Mouse (Mus musculus): ENCODE results near the gene Fermt3. TPM values are rescaled to one million over a fixed set of nuclear protein-coding genes. Genes with fewer than 3 reads are reported as not detected.

The Fermt3 gene
- total and polyA plus RNA-seq, 2 experiments from 2014 or later = 5.1 to 11.1 TPM

GRCm38 (mm10) chr19:6977759-6978638, 41.3 kb downstream of the Fermt3 start:
- peak overlapping the region; percentile 28; the same call in 1 of the 2 replicates for H3K27ac ChIP-seq (ENCODE audit: low read depth)

GRCm38 (mm10) chr19:6975537-6976521, 43.4 kb downstream of the Fermt3 start, which contains the start of gene Plcb3:
Gene Plcb3 (minus strand): TSS chr19:6976470.
- 0% methylated on average over 16 of the region's 16 CpGs for WGBS
- ATAC-seq (ENCODE audit: insufficient read depth, low read depth) (no peak), DNase-seq (ENCODE audit: low spot score) (peak; percentile 76)
- H3K27me3 ChIP-seq (ENCODE audit: control insufficient read depth, insufficient read depth, low read length) = no peaks in the 10 kb centered on the region
- TF ChIP-seq EP300 (IDR thresholded peaks at IDR 0.05; ENCODE audit: low read depth) = no peak
- peak; percentile 38 for TF ChIP-seq CTCF (IDR thresholded peaks at IDR 0.05; ENCODE audit: low read depth)
- peak within 1 kb of the TSS; percentile 81 for H3K9ac ChIP-seq (replicated peaks; ENCODE audit: low read depth, low read length)
- H3K36me3 ChIP-seq (replicated peaks; ENCODE audit: control insufficient read depth, insufficient read depth, low read length) = peaks cover 15% of the 10 kb centered on the region
- peak within 1 kb of the TSS; percentile 77 for H3K4me3 ChIP-seq (ENCODE audit: low read depth, low read length)
- peak within 1 kb of the TSS; percentile 98 for H3K4me2 ChIP-seq (ENCODE audit: low read depth, low read length)
- H3K9me3 ChIP-seq (replicated peaks; ENCODE audit: control insufficient read depth, low read length) = no peaks in the 10 kb centered on the region
- H3K4me1 ChIP-seq (ENCODE audit: control insufficient read depth, insufficient read depth) = peaks cover 23% of the 10 kb centered on the region
- H3K27ac ChIP-seq (ENCODE audit: low read depth) = peak within 1 kb of the TSS; percentile 86

More at GRCm38 (mm10) chr19:6977759-6978638, 41.3 kb downstream of the Fermt3 start:
- no peaks in the 10 kb centered on the region for H3K9me3 ChIP-seq (replicated peaks; ENCODE audit: control insufficient read depth, low read length)
- no peak for TF ChIP-seq EP300 (IDR thresholded peaks at IDR 0.05; ENCODE audit: low read depth)
- no peaks in the 10 kb centered on the region for H3K27me3 ChIP-seq (ENCODE audit: control insufficient read depth, insufficient read depth, low read length)
- H3K9ac ChIP-seq (replicated peaks; ENCODE audit: low read depth, low read length) = 0 out of 2 replicates have a peak overlapping the region, but pooled peaks have one; percentile 61
- H3K4me3 ChIP-seq (ENCODE audit: low read depth, low read length) = no peak overlapping the region
- H3K4me1 ChIP-seq (ENCODE audit: control insufficient read depth, insufficient read depth) = peaks cover 31% of the 10 kb centered on the region
- peaks cover 23% of the 10 kb centered on the region for H3K36me3 ChIP-seq (replicated peaks; ENCODE audit: control insufficient read depth, insufficient read depth, low read length)
- peak overlapping the region; percentile 83; the same call in 1 of the 2 replicates for H3K4me2 ChIP-seq (ENCODE audit: low read depth, low read length)
- WGBS = 67% methylated on average over 13 of the region's 13 CpGs
- DNase-seq (ENCODE audit: low spot score) = no peak
- ATAC-seq (ENCODE audit: insufficient read depth, low read depth) = no peak

GRCm38 (mm10) chr19:6974211-6975205, 44.8 kb downstream of the Fermt3 start, which contains the start of gene Ppp1r14b:
Gene Ppp1r14b (plus strand): TSS chr19:6974968.
- under 1% methylated on average over 72 of the region's 84 CpGs for WGBS
- H3K27me3 ChIP-seq (ENCODE audit: control insufficient read depth, insufficient read depth, low read length) = no peaks in the 10 kb centered on the region
- TF ChIP-seq EP300 (IDR thresholded peaks at IDR 0.05; ENCODE audit: low read depth) (no peak), CTCF (IDR thresholded peaks at IDR 0.05; ENCODE audit: low read depth) (no peak)
- peak within 1 kb of the TSS; percentile 77 for H3K4me3 ChIP-seq (ENCODE audit: low read depth, low read length)
- ATAC-seq (ENCODE audit: insufficient read depth, low read depth) (peak; percentile 59), DNase-seq (ENCODE audit: low spot score) (peak; percentile 89)
- H3K9ac ChIP-seq (replicated peaks; ENCODE audit: low read depth, low read length) = peak within 1 kb of the TSS; percentile 81
- peaks cover 15% of the 10 kb centered on the region for H3K36me3 ChIP-seq (replicated peaks; ENCODE audit: control insufficient read depth, insufficient read depth, low read length)
- H3K4me1 ChIP-seq (ENCODE audit: control insufficient read depth, insufficient read depth) = peaks cover 30% of the 10 kb centered on the region
- peak within 1 kb of the TSS; percentile 86 for H3K27ac ChIP-seq (ENCODE audit: low read depth)
- peak within 1 kb of the TSS; percentile 98 for H3K4me2 ChIP-seq (ENCODE audit: low read depth, low read length)
- H3K9me3 ChIP-seq (replicated peaks; ENCODE audit: control insufficient read depth, low read length) = no peaks in the 10 kb centered on the region

- DNase-seq (ENCODE audit: low spot score) (no peak), ATAC-seq (ENCODE audit: insufficient read depth, low read depth) (no peak)
- Histone ChIP-seq H3K27ac (ENCODE audit: low read depth) (no peak overlapping the region), H3K27me3 (ENCODE audit: control insufficient read depth, insufficient read depth, low read length) (no peaks in the 10 kb centered on the region), H3K4me2 (ENCODE audit: low read depth, low read length) (peak overlapping the region; percentile 98), H3K9me3 (replicated peaks; ENCODE audit: control insufficient read depth, low read length) (no peaks in the 10 kb centered on the region), H3K4me3 (ENCODE audit: low read depth, low read length) (peak overlapping the region; percentile 77), H3K36me3 (replicated peaks; ENCODE audit: control insufficient read depth, insufficient read depth, low read length) (peaks cover 14% of the 10 kb centered on the region), H3K4me1 (ENCODE audit: control insufficient read depth, insufficient read depth) (peaks cover 23% of the 10 kb centered on the region), H3K9ac (replicated peaks; ENCODE audit: low read depth, low read length) (peak overlapping the region; percentile 81; the same call in 1 of the 2 replicates)
- TF ChIP-seq EP300 (IDR thresholded peaks at IDR 0.05; ENCODE audit: low read depth) (no peak), CTCF (IDR thresholded peaks at IDR 0.05; ENCODE audit: low read depth) (no peak)
- WGBS = 39% methylated on average over 12 of the region's 12 CpGs
These were observed 45.6 kb downstream of the Fermt3 start for GRCm38 (mm10) chr19:6973581-6974190.

Measured in heart, postnatal 0 days (tissue).